ENCODE assay signal across 22 mouse cellular contexts in the genomic region with DNA sequence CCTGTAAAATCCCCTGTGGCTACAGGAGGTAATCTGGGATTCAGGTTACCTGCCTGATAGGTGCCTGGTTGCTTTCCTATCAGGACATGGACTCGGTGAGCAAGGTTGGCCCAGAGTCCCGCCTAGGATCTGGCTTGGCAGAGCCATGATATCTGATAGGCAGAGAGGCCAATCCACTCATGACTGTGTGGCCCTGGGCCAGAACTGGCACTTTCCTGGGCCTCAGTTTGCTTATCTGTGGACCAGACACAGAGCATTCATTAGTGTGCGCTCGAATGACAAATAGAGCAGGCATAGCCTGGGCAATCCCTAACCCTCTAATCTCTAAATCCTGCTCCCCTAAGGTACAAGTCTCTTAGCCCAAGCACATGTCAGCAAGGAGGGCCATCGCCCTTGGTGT. TPM values are rescaled to one million over a fixed set of nuclear protein-coding genes. Genes with fewer than 3 reads are reported as not detected.
A peak's percentile ranks its signal among the peaks of the same experiment; 100 is the strongest.
DNase-seq lines count a peak whose midpoint lies in the region; ATAC-seq and TF ChIP-seq lines count a peak whose summit lies in the region.
"Had no signal": no experiment of that assay in that cellular context is flagged by ENCODE, and none has a peak within 500 bp of the region (broad histone marks: within the 10 kb centered on the region; RNA-seq: fewer than 3 reads in every experiment).

No protein-coding gene starts in this region.

- no peak for DNase-seq in layer of hippocampus, adult 2 months (ENCODE audit: low spot score in 2 of 2)
- DNase-seq in layer of hippocampus, adult 9-10 months (ENCODE audit: low spot score), result no peak
- DNase-seq in Muller cell, postnatal 12 days (ENCODE audit: inconsistent ontology term), result no peak
- DNase-seq: adrenal gland, postnatal 10 days; cerebellum, adult 2 months; heart, postnatal 10 days; kidney, adult 9 months; kidney, postnatal 14 days; layer of hippocampus, postnatal 36 days; lung, embryonic 14.5 days; thymus, postnatal 14 days had no signal

- no peak for TF ChIP-seq CTCF in layer of hippocampus, adult 2 months (conservative IDR thresholded peaks at IDR 0.05)
- no peak for TF ChIP-seq CTCF in olfactory bulb, adult 2 months (IDR thresholded peaks at IDR 0.05; ENCODE audit: insufficient read depth, low read depth, low read length)

- H3K27me3 ChIP-seq in liver, embryonic 12.5 days (replicated peaks), result peaks cover 27% of the 10 kb centered on the region
- no peaks in the 10 kb centered on the region for H3K27me3 ChIP-seq in liver, embryonic 15.5 days
- H3K27me3 ChIP-seq: forebrain, embryonic 12.5 days; heart, embryonic 12.5 days; limb, embryonic 13.5 days had no signal

- H3K27ac ChIP-seq in layer of hippocampus, adult 2 months, result peak overlapping the region; percentile 91
- 0 out of 2 replicates have a peak overlapping the region, but pooled peaks have one; percentile 15 for H3K27ac ChIP-seq in liver, embryonic 12.5 days
- peak overlapping the region; percentile 66 for H3K27ac ChIP-seq in liver, embryonic 15.5 days (replicated peaks)
- H3K27ac ChIP-seq in olfactory bulb, adult 2 months (ENCODE audit: insufficient read depth, low read depth, low read length), result peak overlapping the region; percentile 32
- H3K27ac ChIP-seq: forebrain, embryonic 12.5 days; hindbrain, postnatal 0 days; limb, embryonic 13.5 days had no signal

- ATAC-seq in liver, embryonic 12.5 days, result peak; percentile 30
- ATAC-seq in liver, embryonic 15.5 days (ENCODE audit: insufficient read depth), result peak; percentile 42
- no peak for ATAC-seq in activated CD4-positive, CD25-positive, alpha-beta regulatory T cell, adult 4 months
- ATAC-seq: hindbrain, postnatal 0 days; intestine, embryonic 16.5 days; midbrain, embryonic 16.5 days had no signal

- H3K4me3 ChIP-seq in layer of hippocampus, adult 2 months, result no peak overlapping the region
- H3K4me3 ChIP-seq in liver, embryonic 12.5 days, result no peak overlapping the region
- H3K4me3 ChIP-seq in liver, embryonic 15.5 days (replicated peaks), result no peak overlapping the region
- no peak overlapping the region for H3K4me3 ChIP-seq in olfactory bulb, adult 2 months (ENCODE audit: insufficient read depth, low read depth, low read length)
- H3K4me3 ChIP-seq: forebrain, embryonic 12.5 days; heart, embryonic 12.5 days; limb, embryonic 13.5 days; megakaryocyte, embryonic 14.5 days had no signal

- no peak overlapping the region for H3K4me2 ChIP-seq in liver, embryonic 12.5 days
- H3K4me2 ChIP-seq in liver, embryonic 15.5 days, result peak overlapping the region; percentile 28; the same call in 1 of the 2 replicates
- H3K4me2 ChIP-seq: forebrain, embryonic 12.5 days; heart, embryonic 12.5 days; limb, embryonic 13.5 days; lung, embryonic 14.5 days had no signal

- H3K4me1 ChIP-seq in liver, embryonic 12.5 days, result peaks cover 80% of the 10 kb centered on the region
- peaks cover 68% of the 10 kb centered on the region for H3K4me1 ChIP-seq in liver, embryonic 15.5 days (replicated peaks)
- peaks cover 48% of the 10 kb centered on the region for H3K4me1 ChIP-seq in olfactory bulb, adult 2 months (ENCODE audit: control insufficient read depth, insufficient read depth, low read length)

- 44% methylated on average over 5 of the region's 5 CpGs for WGBS in liver, embryonic 12.5 days (ENCODE audit: insufficient replicate concordance)
- WGBS in liver, embryonic 15.5 days (ENCODE audit: insufficient replicate concordance), result 31% methylated on average over 5 of the region's 5 CpGs
- 85% methylated on average over 5 of the region's 5 CpGs for WGBS in olfactory bulb, adult 2 months

- no peaks in the 10 kb centered on the region for H3K36me3 ChIP-seq in liver, embryonic 12.5 days
- H3K36me3 ChIP-seq in liver, embryonic 15.5 days (replicated peaks), result no peaks in the 10 kb centered on the region
- H3K36me3 ChIP-seq: forebrain, embryonic 12.5 days; heart, embryonic 12.5 days; limb, embryonic 13.5 days had no signal

- no peak for TF ChIP-seq POLR2A in olfactory bulb, adult 2 months (IDR thresholded peaks at IDR 0.05; ENCODE audit: insufficient read depth, low read depth, low read length)

- no peaks in the 10 kb centered on the region for H3K9me3 ChIP-seq in liver, embryonic 12.5 days (replicated peaks)
- no peaks in the 10 kb centered on the region for H3K9me3 ChIP-seq in liver, embryonic 15.5 days (replicated peaks)
- H3K9me3 ChIP-seq: forebrain, embryonic 12.5 days; heart, embryonic 12.5 days; limb, embryonic 13.5 days; megakaryocyte, embryonic 14.5 days had no signal

- no peak overlapping the region for H3K9ac ChIP-seq in liver, embryonic 12.5 days
- H3K9ac ChIP-seq in liver, embryonic 15.5 days, result no peak overlapping the region
- H3K9ac ChIP-seq: forebrain, embryonic 12.5 days; heart, embryonic 12.5 days; limb, embryonic 13.5 days; lung, embryonic 14.5 days had no signal

RNA-seq across cellular contexts. Expression of gene Rpl29, which starts 27.1 kb away (rescaled TPM):
- 100 to 1,000 TPM; 260 to 265 TPM for total RNA-seq in layer of hippocampus, adult 2 months (2021)
- 870 and 914 TPM in 2 replicates for polyA plus RNA-seq in liver, embryonic 12.5 days (2016; fragmentation: Nextera tagmentation; extraction: Ambion mirVana)
- polyA plus RNA-seq in liver, embryonic 15.5 days (2015; fragmentation: Nextera tagmentation; extraction: Ambion mirVana), result 454 and 516 TPM in 2 replicates
- polyA plus RNA-seq in olfactory bulb, adult 2 months (2012; ENCODE audit: insufficient read depth, insufficient read length, low replicate concordance, missing spikeins), result not detected in 2 replicates
- 1,000 to 10,000 TPM; 1,290 to 1,880 TPM for polyA plus RNA-seq in activated CD4-positive, CD25-positive, alpha-beta regulatory T cell, adult 4 months (2017; shearing (Covaris generic))

RNA-seq across cellular contexts. Expression of gene Dusp7, which starts 33.7 kb away (rescaled TPM):
- total RNA-seq in layer of hippocampus, adult 2 months (2021), result 10 to 100 TPM; 81.7 to 93.2 TPM
- polyA plus RNA-seq in liver, embryonic 12.5 days (2016; fragmentation: Nextera tagmentation; extraction: Ambion mirVana), result 10.4 and 10.5 TPM in 2 replicates
- polyA plus RNA-seq in liver, embryonic 15.5 days (2015; fragmentation: Nextera tagmentation; extraction: Ambion mirVana), result 3.4 and 5.1 TPM in 2 replicates
- not detected in 2 replicates for polyA plus RNA-seq in olfactory bulb, adult 2 months (2012; ENCODE audit: insufficient read depth, insufficient read length, low replicate concordance, missing spikeins)
- polyA plus RNA-seq in activated CD4-positive, CD25-positive, alpha-beta regulatory T cell, adult 4 months (2017; shearing (Covaris generic)), result 10 to 100 TPM; 16.7 to 20.0 TPM

RNA-seq across cellular contexts. Expression of gene Acy1, which starts 36.0 kb away (rescaled TPM):
- total RNA-seq in layer of hippocampus, adult 2 months (2021), result 10 to 100 TPM; 15.5 to 16.1 TPM
- 34.0 and 35.2 TPM in 2 replicates for polyA plus RNA-seq in liver, embryonic 12.5 days (2016; fragmentation: Nextera tagmentation; extraction: Ambion mirVana)
- 32.4 and 35.5 TPM in 2 replicates for polyA plus RNA-seq in liver, embryonic 15.5 days (2015; fragmentation: Nextera tagmentation; extraction: Ambion mirVana)
- not detected in 2 replicates for polyA plus RNA-seq in olfactory bulb, adult 2 months (2012; ENCODE audit: insufficient read depth, insufficient read length, low replicate concordance, missing spikeins)
- polyA plus RNA-seq in activated CD4-positive, CD25-positive, alpha-beta regulatory T cell, adult 4 months (2017; shearing (Covaris generic)), result 1 to 10 TPM; 9.3 to 10.0 TPM

RNA-seq across cellular contexts. Expression of gene Abhd14b, which starts 45.1 kb away (rescaled TPM):
- 10 to 100 TPM; 13.9 to 17.0 TPM for total RNA-seq in layer of hippocampus, adult 2 months (2021)
- polyA plus RNA-seq in liver, embryonic 12.5 days (2016; fragmentation: Nextera tagmentation; extraction: Ambion mirVana), result 14.5 and 15.2 TPM in 2 replicates
- polyA plus RNA-seq in liver, embryonic 15.5 days (2015; fragmentation: Nextera tagmentation; extraction: Ambion mirVana), result 29.0 and 36.4 TPM in 2 replicates
- not detected in 2 replicates for polyA plus RNA-seq in olfactory bulb, adult 2 months (2012; ENCODE audit: insufficient read depth, insufficient read length, low replicate concordance, missing spikeins)
- polyA plus RNA-seq in activated CD4-positive, CD25-positive, alpha-beta regulatory T cell, adult 4 months (2017; shearing (Covaris generic)), result 10 to 100 TPM in 1 of 2 experiments, 1 to 10 TPM in 1; 8.1 to 10.1 TPM

RNA-seq across cellular contexts. Expression of gene Abhd14a, which starts 45.3 kb away (rescaled TPM):
- total RNA-seq in layer of hippocampus, adult 2 months (2021), result 10 to 100 TPM; 39.0 to 39.4 TPM
- 29.1 and 31.6 TPM in 2 replicates for polyA plus RNA-seq in liver, embryonic 12.5 days (2016; fragmentation: Nextera tagmentation; extraction: Ambion mirVana)
- polyA plus RNA-seq in liver, embryonic 15.5 days (2015; fragmentation: Nextera tagmentation; extraction: Ambion mirVana), result 20.2 and 22.0 TPM in 2 replicates
- not detected in 2 replicates for polyA plus RNA-seq in olfactory bulb, adult 2 months (2012; ENCODE audit: insufficient read depth, insufficient read length, low replicate concordance, missing spikeins)
- 10 to 100 TPM; 12.7 to 13.0 TPM for polyA plus RNA-seq in activated CD4-positive, CD25-positive, alpha-beta regulatory T cell, adult 4 months (2017; shearing (Covaris generic))

Comparison
In these comparisons a context has a peak if more than half of its experiments do, and no peak if none do; other contexts are left out.
1. H3K27ac ChIP-seq: peak in every context shown above with its lines; median percentile 91 in layer of hippocampus, adult 2 months; 66 in liver, embryonic 15.5 days; 32 in olfactory bulb, adult 2 months; 15 in liver, embryonic 12.5 days.
2. RNA of gene Acy1, which starts 36.0 kb away (polyA plus RNA-seq): 34.0 to 35.2 TPM in liver, embryonic 12.5 days, 32.4 to 35.5 TPM in liver, embryonic 15.5 days and 9.3 to 10.0 TPM in activated CD4-positive, CD25-positive, alpha-beta regulatory T cell, adult 4 months; not detected in olfactory bulb, adult 2 months; every median in the first group is over 10 times any median in the second.